8 mouse cellular contexts compared by ENCODE assay signal in genomic region chr4:137231494-137232470, GRCm38 (mm10). TPM values are rescaled to one million over a fixed set of nuclear protein-coding genes. Genes with fewer than 3 reads are reported as not detected.
DNase-seq lines count a peak whose midpoint lies in the region; ATAC-seq and TF ChIP-seq lines count a peak whose summit lies in the region.

No protein-coding gene starts in this region.

- peaks cover 4% of the 10 kb centered on the region; the same call in 1 of the 2 replicates for H3K4me1 ChIP-seq in kidney, adult 2 months (ENCODE audit: control insufficient read depth, insufficient read depth, low read length)
- no peaks in the 10 kb centered on the region; the same call in 1 of the 2 replicates for H3K4me1 ChIP-seq in forebrain, embryonic 13.5 days

- WGBS in kidney, adult 2 months = 47% methylated on average over 16 of the region's 16 CpGs
- WGBS in forebrain, embryonic 13.5 days = 78% methylated on average over 16 of the region's 16 CpGs

- H3K9me3 ChIP-seq in forebrain, embryonic 13.5 days (replicated peaks) = no peaks in the 10 kb centered on the region

- no peak overlapping the region for H3K9ac ChIP-seq in forebrain, embryonic 13.5 days

- intact Hi-C loops in left cerebral cortex, postnatal 25 days (cut with DNase I) = no loop called here

- ATAC-seq in forebrain, embryonic 13.5 days = no peak

- H3K4me2 ChIP-seq in myocyte (ENCODE audit: low read depth) = peak overlapping the region; percentile 44
- no peak overlapping the region for H3K4me2 ChIP-seq in forebrain, embryonic 13.5 days

- H3ac ChIP-seq in myocyte (ENCODE audit: control insufficient read depth, insufficient read length) = no peak overlapping the region

- DNase-seq in testis, postnatal 10 days (ENCODE audit: low spot score) = peak; percentile 64
- DNase-seq in testis, postnatal 14 days (ENCODE audit: low spot score) = no peak
- peak; percentile 80 to 83 for DNase-seq in cerebellum, postnatal 36 days
- DNase-seq in kidney, adult 2 months = peak; percentile 63
- no peak for DNase-seq in left cerebral cortex, postnatal 25 days (ENCODE audit: low spot score in 2 of 2)
- DNase-seq in spleen, postnatal 36 days (ENCODE audit: low spot score in 2 of 2) = no peak

- no peaks in the 10 kb centered on the region for H3K27me3 ChIP-seq in kidney, adult 2 months (replicated peaks; ENCODE audit: control insufficient read depth, insufficient read depth, low read length)
- no peaks in the 10 kb centered on the region for H3K27me3 ChIP-seq in myocyte (ENCODE audit: control insufficient read depth, insufficient read depth, insufficient read length)
- no peaks in the 10 kb centered on the region for H3K27me3 ChIP-seq in forebrain, embryonic 13.5 days

- no peak for TF ChIP-seq CTCF in kidney, adult 2 months (conservative IDR thresholded peaks at IDR 0.05; ENCODE audit: insufficient read depth, insufficient read length, low read depth, low read length)

- H3K36me3 ChIP-seq in kidney, adult 2 months (ENCODE audit: control insufficient read depth, insufficient read depth, low read length) = no peaks in the 10 kb centered on the region
- H3K36me3 ChIP-seq in myocyte (ENCODE audit: control insufficient read depth, insufficient read depth) = no peaks in the 10 kb centered on the region
- no peaks in the 10 kb centered on the region for H3K36me3 ChIP-seq in forebrain, embryonic 13.5 days (ENCODE audit: poor library complexity, severe bottlenecking)

- no peak for TF ChIP-seq POLR2A in kidney, adult 2 months (IDR thresholded peaks at IDR 0.05; ENCODE audit: low read depth, low read length)
- TF ChIP-seq POLR2A in myocyte (IDR thresholded peaks at IDR 0.05; ENCODE audit: insufficient read length, low read depth) = no peak

- H3K27ac ChIP-seq in kidney, adult 2 months (ENCODE audit: insufficient read depth, low read depth, low read length) = no peak overlapping the region
- H3K27ac ChIP-seq in forebrain, embryonic 13.5 days = no peak overlapping the region; the same call in 1 of the 2 replicates

- no peak overlapping the region for H3K4me3 ChIP-seq in kidney, adult 2 months (ENCODE audit: insufficient read depth, low read depth, low read length)
- H3K4me3 ChIP-seq in myocyte = no peak overlapping the region
- no peak overlapping the region for H3K4me3 ChIP-seq in forebrain, embryonic 13.5 days

- H3K79me2 ChIP-seq in myocyte (ENCODE audit: control insufficient read depth, insufficient read depth) = no peaks in the 10 kb centered on the region

TF ChIP-seq in myocyte, 11 proteins besides CTCF, POLR2A, EP300 and RAD21:
- TF ChIP-seq TCF3 (IDR thresholded peaks at IDR 0.05; ENCODE audit: insufficient read length, low read depth) (no peak), MYOD1 (IDR thresholded peaks at IDR 0.05; ENCODE audit: control insufficient read depth in 1 of 3, insufficient read length in 2 of 3, low read depth in 2 of 3) (no peak), E2F4 (IDR thresholded peaks at IDR 0.05; ENCODE audit: insufficient read depth) (no peak), POLR2AphosphoS2 (IDR thresholded peaks at IDR 0.05; ENCODE audit: insufficient read length, low read depth) (no peak), SRF (IDR thresholded peaks at IDR 0.05; ENCODE audit: control insufficient read depth, insufficient read length, low read depth) (no peak), TCF12 (IDR thresholded peaks at IDR 0.05; ENCODE audit: insufficient read depth, poor library complexity, severe bottlenecking) (no peak), CEBPB (IDR thresholded peaks at IDR 0.05; ENCODE audit: insufficient read depth, poor library complexity, severe bottlenecking) (no peak), MYOG (IDR thresholded peaks at IDR 0.05; ENCODE audit: control insufficient read depth in 1 of 3, insufficient read depth in 1 of 3, insufficient read length in 2 of 3, low read depth in 2 of 3) (no peak), REST (IDR thresholded peaks at IDR 0.05; ENCODE audit: insufficient read depth, insufficient read length) (no peak), USF1 (IDR thresholded peaks at IDR 0.05; ENCODE audit: low read depth) (no peak), MAX (IDR thresholded peaks at IDR 0.05; ENCODE audit: low read depth) (no peak)

RNA-seq across cellular contexts. Expression of gene Wnt4, which starts 45.5 kb away (rescaled TPM):
- polyA plus RNA-seq in kidney, adult 2 months (2012; rRNA removed) = 2.1 and 3.3 TPM in 2 replicates
- 5.2 TPM for polyA plus RNA-seq in myocyte (2012; fragmentation: generic; extraction: Trizol)
- 10 to 100 TPM; 12.3 to 15.3 TPM for total RNA-seq in left cerebral cortex, postnatal 25 days (2021)
- polyA plus RNA-seq in forebrain, embryonic 13.5 days (2015; fragmentation: Nextera tagmentation; extraction: Ambion mirVana) = 0.28 and 0.30 TPM in 2 replicates

Comparison
In these comparisons a context has a peak if more than half of its experiments do, and no peak if none do; other contexts are left out.
1. DNase-seq: peak in testis, postnatal 10 days (single experiment), cerebellum, postnatal 36 days (2 of 2) and kidney, adult 2 months (single experiment); none in testis, postnatal 14 days (single experiment), left cerebral cortex, postnatal 25 days (0 of 2) and spleen, postnatal 36 days (0 of 2).